Mouse (Mus musculus) embryonic fibroblast, embryonic 13.5 days (primary cell): Measurements from ENCODE around the gene Smagp.

Experiments used
- CTCF ChIP-seq: IDR thresholded peaks from 2 replicates; pipeline ENCODE4 v1.5.1; 2011; ENCODE audit warnings: mild to moderate bottlenecking, control low read depth, low read length, moderate library complexity, borderline replicate concordance; ENCODE audit not compliant: insufficient read depth
- POLR2A ChIP-seq: IDR thresholded peaks from 2 replicates; pipeline ENCODE4 v1.6.1; 2011; ENCODE audit warnings: low read depth, mild to moderate bottlenecking, control low read depth, low read length, moderate library complexity

GRCm38 (mm10) chr15:100622164-100622563 lies 14.6 kb downstream of the Smagp start:
- TF ChIP-seq CTCF (no peak), POLR2A (no peak)
